Comparison of ENCODE assay signal across 8 mouse cellular contexts in the genomic region with DNA sequence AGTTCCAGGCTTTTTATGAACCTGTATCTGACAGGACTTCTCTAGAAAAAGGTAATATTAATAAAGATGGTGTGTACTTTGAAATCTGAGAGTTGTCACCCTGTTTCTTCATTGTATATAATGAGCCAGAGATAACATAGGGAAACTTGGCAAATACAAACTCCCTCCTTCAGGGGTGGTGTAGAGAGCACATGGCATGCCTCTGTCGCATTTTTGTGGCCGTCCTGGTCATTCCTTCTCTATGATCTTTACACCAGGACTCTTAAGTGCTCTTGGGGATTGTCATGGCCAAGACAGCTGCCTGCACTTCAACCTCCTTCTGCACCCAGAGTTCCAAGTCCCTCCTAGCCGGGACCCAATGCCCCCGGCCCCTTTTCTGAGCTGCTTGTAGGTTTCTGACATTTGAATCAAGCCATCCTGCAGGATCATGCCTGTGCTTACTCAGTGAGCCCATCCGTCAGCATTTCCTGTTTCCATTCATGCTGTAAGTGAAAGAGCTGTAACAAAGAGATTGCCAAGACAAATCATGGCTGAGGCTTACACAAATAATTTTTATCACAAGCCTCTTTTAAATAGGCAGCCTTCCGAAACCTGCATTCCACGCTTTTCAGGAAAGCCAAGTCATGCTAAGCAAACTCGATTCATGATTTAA.
A peak's percentile ranks its signal among the peaks of the same experiment; 100 is the strongest.
DNase-seq lines count a peak whose midpoint lies in the region; ATAC-seq lines count a peak whose summit lies in the region.

No protein-coding gene starts in this region.

- H3K4me1 ChIP-seq in liver, embryonic 16.5 days (ENCODE audit: control insufficient read depth, low read depth, low read length), result peaks cover 2% of the 10 kb centered on the region; the same call in 1 of the 2 replicates

- H3K36me3 ChIP-seq in liver, embryonic 16.5 days (ENCODE audit: control insufficient read depth, insufficient read depth), result no peaks in the 10 kb centered on the region

- 0 out of 2 replicates have a peak overlapping the region, but pooled peaks have one; percentile 40 for H3K27ac ChIP-seq in liver, embryonic 16.5 days (ENCODE audit: low read length)

- no peak overlapping the region for H3K4me2 ChIP-seq in liver, embryonic 16.5 days (ENCODE audit: low read depth, low read length)

- no peak overlapping the region for H3K9ac ChIP-seq in liver, embryonic 16.5 days (ENCODE audit: low read depth, low read length)

- no peak overlapping the region for H3K4me3 ChIP-seq in liver, embryonic 16.5 days (ENCODE audit: low read depth, low read length)

- intact Hi-C loops in heart, postnatal 10 days (cut with DNase I), result loop anchor here (2.0 to 5.0 kb wide), 2 partner anchors 32 to 82 kb away; no protein-coding TSS in a partner anchor

- ATAC-seq in CD4-positive, CD25-positive, alpha-beta regulatory T cell, adult 4 months, result peak; percentile 49
- no peak for ATAC-seq in liver, embryonic 16.5 days (ENCODE audit: low read depth)

- H3K27me3 ChIP-seq in liver, embryonic 16.5 days (ENCODE audit: control insufficient read depth, insufficient read depth, low read depth, low read length), result no peaks in the 10 kb centered on the region

- 45% methylated on average over 8 of the region's 8 CpGs for WGBS in liver, embryonic 16.5 days (ENCODE audit: insufficient replicate concordance)

- peak; percentile 17 for DNase-seq in adrenal gland, postnatal 10 days
- no peak for DNase-seq in adrenal gland, adult 18-20 months (ENCODE audit: low spot score in 2 of 2)
- peak; percentile 46 to 48 for DNase-seq in heart, postnatal 10 days
- DNase-seq in B cell, adult 2 months, result no peak
- DNase-seq in right cerebral cortex, postnatal 4 days, result no peak
- no peak for DNase-seq in cerebellum, adult 8-10 months

- H3K9me3 ChIP-seq in liver, embryonic 16.5 days (replicated peaks; ENCODE audit: control insufficient read depth, low read length), result no peaks in the 10 kb centered on the region

Comparison
In these comparisons a context has a peak if more than half of its experiments do, and no peak if none do; other contexts are left out.
1. DNase-seq: peak in adrenal gland, postnatal 10 days (single experiment) and heart, postnatal 10 days (2 of 2); none in adrenal gland, adult 18-20 months (0 of 2), B cell, adult 2 months (0 of 2), right cerebral cortex, postnatal 4 days (single experiment) and cerebellum, adult 8-10 months (single experiment).